In the genomic region with DNA sequence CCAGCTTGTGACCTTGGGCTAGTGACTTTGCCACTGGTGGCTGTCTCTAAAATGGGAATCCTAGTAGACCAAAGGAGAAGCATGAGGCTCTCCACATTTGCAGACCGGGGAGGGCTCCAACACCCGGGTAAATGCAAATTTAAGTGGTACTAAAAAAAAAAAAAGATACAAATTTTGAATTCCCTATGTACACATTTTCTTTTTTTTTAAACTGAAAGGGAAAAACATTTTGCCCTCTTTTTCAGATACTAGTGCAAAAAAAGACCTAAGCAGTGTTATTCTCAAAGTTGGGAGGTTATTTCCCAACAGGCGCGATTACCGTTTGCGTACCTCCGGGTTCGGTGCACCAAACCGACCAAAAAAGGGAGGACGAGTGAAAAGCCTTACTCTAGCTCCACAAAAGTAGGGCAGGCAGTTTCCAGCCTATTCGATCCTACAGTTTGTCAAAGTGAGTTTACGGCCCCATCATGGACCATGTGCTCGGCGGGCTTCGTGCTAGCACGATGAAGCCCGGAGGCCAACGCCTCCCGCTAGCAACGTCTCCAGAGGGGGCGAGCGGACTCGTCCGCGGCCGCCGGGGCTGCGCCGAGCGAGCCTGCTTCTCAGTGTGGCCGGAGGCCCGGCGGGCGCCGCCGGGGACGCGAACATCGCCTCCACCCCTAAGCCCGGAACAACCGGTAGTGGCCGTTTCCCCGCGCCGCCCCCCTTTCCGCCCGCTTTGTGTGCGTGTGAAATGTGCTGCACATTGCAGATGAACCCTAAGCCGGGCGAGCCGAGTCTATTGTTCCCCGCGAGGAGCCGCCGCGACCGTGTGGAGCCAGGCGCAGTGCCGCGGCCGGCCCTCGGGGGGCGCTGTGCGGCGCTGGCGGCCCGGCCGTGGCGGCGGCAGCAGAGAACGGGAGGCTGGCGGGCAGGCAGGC, we compare ENCODE assay signal across 8 mouse cellular contexts. TPM values are rescaled to one million over a fixed set of nuclear protein-coding genes. Genes with fewer than 3 reads are reported as not detected.
DNase-seq lines count a peak whose midpoint lies in the region; ATAC-seq and TF ChIP-seq lines count a peak whose summit lies in the region.

No protein-coding gene starts in this region.

- H3K9me3 ChIP-seq in hindbrain, embryonic 10.5 days: no peaks in the 10 kb centered on the region
- H3K9me3 ChIP-seq in lung, postnatal 0 days (ENCODE audit: low read length): no peaks in the 10 kb centered on the region

- peak; percentile 61 for DNase-seq in MEL-GATA-1-ER (ENCODE audit: extremely low read depth, low read depth)
- DNase-seq in cerebellum, adult 9-10 months: peak; percentile 95
- DNase-seq in hindbrain, embryonic 10.5 days (ENCODE audit: low spot score): peak; percentile 93
- DNase-seq in layer of hippocampus, postnatal 10 days (ENCODE audit: low spot score in 2 of 2): peak; percentile 93 to 97
- peak; percentile 97 for DNase-seq in lung, postnatal 0 days (ENCODE audit: low spot score)
- DNase-seq in ovary, postnatal 10 days (ENCODE audit: low spot score): peak; percentile 87
- peak; percentile 94 for DNase-seq in thymus, postnatal 0 days (ENCODE audit: low spot score)

- TF ChIP-seq CTCF in lung, postnatal 0 days (IDR thresholded peaks at IDR 0.05): peak; percentile 70

- H3K4me3 ChIP-seq in hindbrain, embryonic 10.5 days: peak overlapping the region; percentile 84
- peak overlapping the region; percentile 93 for H3K4me3 ChIP-seq in lung, postnatal 0 days (ENCODE audit: low read depth, low read length)

- H3K27ac ChIP-seq in hindbrain, embryonic 10.5 days: peak overlapping the region; percentile 100
- H3K27ac ChIP-seq in lung, postnatal 0 days (ENCODE audit: low read length): peak overlapping the region; percentile 100

- WGBS in hindbrain, embryonic 10.5 days: under 1% methylated on average over 72 of the region's 72 CpGs
- under 1% methylated on average over 57 of the region's 72 CpGs for WGBS in lung, postnatal 0 days

- peak overlapping the region; percentile 68 for H3K4me2 ChIP-seq in lung, postnatal 0 days (replicated peaks; ENCODE audit: low read depth, low read length)

- H3K9ac ChIP-seq in lung, postnatal 0 days (replicated peaks; ENCODE audit: low read depth): peak overlapping the region; percentile 99

- peaks cover 50% of the 10 kb centered on the region for H3K4me1 ChIP-seq in hindbrain, embryonic 10.5 days (replicated peaks)
- peaks cover 12% of the 10 kb centered on the region for H3K4me1 ChIP-seq in lung, postnatal 0 days (ENCODE audit: insufficient read depth, low read depth, low read length)

- H3K27me3 ChIP-seq in hindbrain, embryonic 10.5 days (ENCODE audit: insufficient read depth, poor library complexity, severe bottlenecking): no peaks in the 10 kb centered on the region
- H3K27me3 ChIP-seq in lung, postnatal 0 days (replicated peaks; ENCODE audit: insufficient read depth, low read length): no peaks in the 10 kb centered on the region

- TF ChIP-seq EP300 in lung, postnatal 0 days (IDR thresholded peaks at IDR 0.05): no peak

- H3K36me3 ChIP-seq in hindbrain, embryonic 10.5 days: peaks cover 20% of the 10 kb centered on the region
- no peaks in the 10 kb centered on the region for H3K36me3 ChIP-seq in lung, postnatal 0 days (ENCODE audit: insufficient read depth, low read length)

- ATAC-seq in frontal cortex, adult (ENCODE audit: low TSS enrichment): peak; percentile 66
- ATAC-seq in lung, postnatal 0 days: peak; percentile 73

RNA-seq across cellular contexts. Expression of gene Arid2, which starts 1.0 kb away (rescaled TPM):
- 25.6 and 27.4 TPM in 2 replicates for polyA plus RNA-seq in hindbrain, embryonic 10.5 days (2016; fragmentation: Nextera tagmentation; extraction: Ambion mirVana)
- 10 to 100 TPM; 43.7 to 46.0 TPM for total RNA-seq in layer of hippocampus, postnatal 10 days (2021)
- polyA plus RNA-seq in lung, postnatal 0 days (2015; fragmentation: Nextera tagmentation; extraction: Ambion mirVana): 15.3 and 15.7 TPM in 2 replicates
- 28.5 and 34.9 TPM in 2 replicates for polyA plus RNA-seq in thymus, postnatal 0 days (2015; fragmentation: Nextera tagmentation; extraction: Ambion mirVana)

Comparison
In these comparisons a context has a peak if more than half of its experiments do, and no peak if none do; other contexts are left out.
1. Peak in every context shown above with its lines: DNase-seq, ATAC-seq, H3K4me3 ChIP-seq and H3K27ac ChIP-seq.